Mouse (Mus musculus) lung, embryonic 15.5 days (tissue): ENCODE measurements around the gene Ccdc63. TPM values are rescaled to one million over a fixed set of nuclear protein-coding genes. Genes with fewer than 3 reads are reported as not detected.

Source experiments
- ATAC-seq: fragments of 200-750 bp; cut with Nextera tagmentation; 2 replicates; pipeline ENCODE4 v1.8.0; 2017; ENCODE audit warnings: moderate number of reproducible peaks, borderline replicate concordance; ENCODE audit not compliant: low FRiP score, low TSS enrichment; ENCODE audit errors: extremely low read depth
- H3K27ac ChIP-seq: fragments of 300-500 bp; sonication (generic); 2 replicates; pipeline ENCODE4 v1.5.1; 2015; ENCODE audit warnings: moderate library complexity, mild to moderate bottlenecking, inconsistent platforms
- H3K27me3 ChIP-seq: fragments of 300-500 bp; sonication (generic); 2 replicates; pipeline ENCODE4 v1.6.1; 2015; ENCODE audit warnings: inconsistent platforms
- H3K36me3 ChIP-seq: fragments of 300-500 bp; sonication (generic); 2 replicates; pipeline ENCODE4 v1.6.1; 2015; ENCODE audit warnings: inconsistent platforms
- H3K4me1 ChIP-seq: fragments of 300-500 bp; sonication (generic); 2 replicates; pipeline ENCODE4 v1.6.1; 2015; ENCODE audit warnings: inconsistent platforms
- H3K4me2 ChIP-seq: fragments of 300-500 bp; sonication (generic); 2 replicates; pipeline ENCODE4 v1.6.1; 2015; ENCODE audit warnings: inconsistent platforms, mild to moderate bottlenecking, moderate library complexity
- H3K4me3 ChIP-seq: fragments of 300-500 bp; sonication (generic); 2 replicates; pipeline ENCODE4 v1.5.1; 2015; ENCODE audit warnings: mild to moderate bottlenecking, inconsistent platforms
- H3K9ac ChIP-seq: fragments of 300-500 bp; sonication (generic); 2 replicates; pipeline ENCODE4 v1.6.1; 2015; ENCODE audit warnings: inconsistent platforms
- H3K9me3 ChIP-seq: fragments of 300-500 bp; sonication (generic); 2 replicates; pipeline ENCODE4 v1.6.1; 2016; ENCODE audit warnings: inconsistent platforms
- WGBS: fragments of 180-500 bp; shearing (Covaris S2); methylation state at CpG from one replicate; pipeline ENCODE4 v1.1.7; 2015; 5-methylcytosine and 5-hydroxymethylcytosine counted together
- polyA plus RNA-seq: library from polyadenylated mRNA; unstranded; fragments of >200 nt; fragmentation: Nextera tagmentation; extraction: Ambion mirVana; gene quantifications from 2 replicates; pipeline ENCODE4 v1.2.1, GENCODE M21; 2015

Gene Ccdc63
- polyA plus RNA-seq, 1 experiment from 2014 or later = not detected

DNA sequence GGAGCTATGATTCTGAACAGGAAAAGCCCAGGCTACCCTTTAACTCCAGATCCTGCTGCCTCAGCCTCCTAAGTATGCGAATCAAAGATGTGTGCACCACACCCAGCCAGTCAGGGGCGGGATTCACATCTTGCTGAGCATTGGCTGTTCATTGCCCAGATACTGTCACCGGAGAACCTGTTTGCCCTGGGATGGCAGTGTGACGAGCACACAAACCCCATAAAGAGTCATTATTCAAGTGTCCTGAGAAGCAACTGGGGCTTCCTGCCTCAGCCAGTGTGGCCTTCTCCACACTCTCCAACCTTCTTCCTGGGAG lies 28.7 kb downstream of the Ccdc63 start:
- ATAC-seq = no peak
- no peaks in the 10 kb centered on the region; the same call in 1 of the 2 replicates for H3K4me1 ChIP-seq
- 0 out of 2 replicates have a peak overlapping the region, but pooled peaks have one; percentile 18 for H3K4me2 ChIP-seq
- H3K9me3 ChIP-seq = no peaks in the 10 kb centered on the region
- H3K9ac ChIP-seq = no peak overlapping the region
- 0 out of 2 replicates have a peak, but pooled peaks cover 3% of the 10 kb centered on the region for H3K27me3 ChIP-seq
- H3K36me3 ChIP-seq = no peaks in the 10 kb centered on the region
- 48% methylated on average over 4 of the region's 4 CpGs for WGBS
- no peak overlapping the region for H3K27ac ChIP-seq
- H3K4me3 ChIP-seq = no peak overlapping the region

DNA sequence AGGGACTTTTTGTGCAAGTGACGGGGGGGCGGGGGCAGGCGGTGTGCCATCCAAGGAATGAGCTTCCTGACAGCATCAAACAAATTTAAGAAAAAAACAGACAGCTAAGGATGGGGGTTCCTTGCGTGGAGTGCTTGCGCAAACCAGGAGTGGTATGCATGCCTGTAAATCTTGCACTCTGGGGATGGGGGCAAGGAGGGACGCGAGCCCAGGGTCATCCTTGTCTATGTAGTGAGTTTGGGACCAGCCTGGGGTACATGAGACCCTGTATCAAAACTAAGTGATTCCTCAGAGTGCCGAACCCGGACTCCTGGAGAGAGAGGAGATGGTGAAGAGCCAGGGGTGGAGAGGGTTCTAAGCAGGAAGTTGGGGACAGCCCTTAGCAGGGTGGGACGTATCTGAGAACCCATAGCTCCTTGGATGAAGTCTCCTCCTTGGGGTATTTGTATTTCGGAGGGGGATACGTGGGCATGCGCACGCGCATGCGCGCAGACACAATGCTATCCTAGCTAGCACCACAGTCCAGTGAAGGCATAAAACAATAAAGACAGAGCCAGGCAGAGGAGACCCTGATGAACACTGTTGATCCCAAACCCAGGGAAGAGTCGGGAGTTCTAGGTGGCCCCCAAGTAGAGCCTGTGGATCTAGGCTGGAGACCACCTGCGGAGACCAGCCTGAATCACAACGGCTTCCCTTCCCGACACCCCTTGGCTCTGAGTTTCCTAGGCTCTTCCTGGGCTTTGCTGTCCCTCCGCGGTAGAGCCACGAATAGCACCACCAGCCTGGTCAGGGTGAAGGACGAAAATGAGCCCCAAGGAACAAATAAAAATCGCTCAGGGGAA lies 29.3 kb downstream of the Ccdc63 start:
- H3K36me3 ChIP-seq = no peaks in the 10 kb centered on the region
- no peaks in the 10 kb centered on the region for H3K9me3 ChIP-seq
- ATAC-seq = no peak
- 0 out of 2 replicates have a peak overlapping the region, but pooled peaks have one; percentile 18 for H3K4me2 ChIP-seq
- H3K27ac ChIP-seq = no peak overlapping the region
- no peak overlapping the region for H3K4me3 ChIP-seq
- no peaks in the 10 kb centered on the region; the same call in 1 of the 2 replicates for H3K4me1 ChIP-seq
- no peak overlapping the region for H3K9ac ChIP-seq
- WGBS = 57% methylated on average over 26 of the region's 26 CpGs
- 0 out of 2 replicates have a peak, but pooled peaks cover 3% of the 10 kb centered on the region for H3K27me3 ChIP-seq

DNA sequence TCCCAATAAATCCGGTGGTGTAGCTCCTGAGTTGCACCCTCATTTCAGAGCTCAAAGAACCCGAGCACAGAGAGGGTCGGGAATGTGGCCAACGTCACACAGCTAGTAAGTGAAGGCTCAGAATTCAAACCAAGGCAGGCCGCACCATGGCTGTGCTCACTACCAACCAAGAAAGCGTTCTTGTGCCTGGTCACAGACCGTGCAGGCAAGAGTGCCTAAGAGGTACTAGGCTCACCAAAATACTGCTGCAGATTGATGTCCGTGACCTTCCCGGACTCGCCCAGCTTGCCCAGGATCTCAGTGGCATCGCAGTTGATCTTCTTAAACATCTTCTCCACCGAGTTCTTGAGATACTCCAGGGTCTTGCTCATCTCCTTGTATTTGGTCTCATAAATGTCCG lies 30.0 kb downstream of the Ccdc63 start:
- no peak overlapping the region for H3K4me2 ChIP-seq
- no peaks in the 10 kb centered on the region for H3K9me3 ChIP-seq
- 0 out of 2 replicates have a peak, but pooled peaks cover 3% of the 10 kb centered on the region for H3K27me3 ChIP-seq
- no peaks in the 10 kb centered on the region for H3K36me3 ChIP-seq
- H3K4me1 ChIP-seq = no peaks in the 10 kb centered on the region; the same call in 1 of the 2 replicates
- H3K9ac ChIP-seq = no peak overlapping the region
- ATAC-seq = no peak
- 91% methylated on average over 13 of the region's 13 CpGs for WGBS
- H3K27ac ChIP-seq = no peak overlapping the region
- H3K4me3 ChIP-seq = no peak overlapping the region

DNA sequence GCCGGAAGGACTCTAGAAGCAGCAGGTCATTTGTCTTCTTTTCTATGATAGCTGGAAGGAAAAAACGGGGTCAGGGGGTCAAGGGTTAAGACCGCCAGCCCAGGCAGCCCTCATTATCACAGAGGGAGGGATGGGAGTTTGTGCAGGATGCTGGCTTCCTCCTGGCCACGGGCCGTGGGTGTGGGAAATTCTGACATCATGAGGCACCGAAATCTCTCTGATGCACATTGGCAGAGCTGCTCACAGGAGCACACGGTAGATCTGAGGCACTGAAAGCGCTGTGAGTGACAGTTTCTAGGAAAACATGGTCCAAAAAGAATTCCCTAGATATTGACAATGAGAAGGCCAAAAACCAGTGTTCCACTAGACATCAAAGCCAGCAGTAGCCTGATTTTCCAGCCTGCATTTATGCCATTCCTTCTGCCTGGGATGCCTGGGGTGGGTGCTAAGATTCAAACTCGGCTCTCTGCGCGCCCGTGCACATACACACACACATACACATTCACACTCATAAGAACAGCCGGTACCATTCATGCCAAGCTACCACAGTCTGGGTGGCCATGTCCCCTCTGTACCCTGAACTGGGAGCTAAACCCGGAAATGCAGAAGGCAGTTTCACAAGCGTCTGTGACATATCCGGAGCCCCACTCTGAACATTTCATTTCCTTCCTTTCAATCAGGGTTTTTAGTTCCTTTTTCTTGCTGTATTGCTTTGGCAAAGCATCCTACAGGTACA lies 31.1 kb downstream of the Ccdc63 start:
- Histone ChIP-seq H3K27ac (no peak overlapping the region), H3K4me1 (no peaks in the 10 kb centered on the region; the same call in 1 of the 2 replicates), H3K9ac (no peak overlapping the region), H3K36me3 (no peaks in the 10 kb centered on the region), H3K4me2 (no peak overlapping the region), H3K27me3 (0 out of 2 replicates have a peak, but pooled peaks cover 3% of the 10 kb centered on the region), H3K4me3 (no peak overlapping the region), H3K9me3 (no peaks in the 10 kb centered on the region)
- 44% methylated on average over 16 of the region's 16 CpGs for WGBS
- ATAC-seq = no peak

DNA sequence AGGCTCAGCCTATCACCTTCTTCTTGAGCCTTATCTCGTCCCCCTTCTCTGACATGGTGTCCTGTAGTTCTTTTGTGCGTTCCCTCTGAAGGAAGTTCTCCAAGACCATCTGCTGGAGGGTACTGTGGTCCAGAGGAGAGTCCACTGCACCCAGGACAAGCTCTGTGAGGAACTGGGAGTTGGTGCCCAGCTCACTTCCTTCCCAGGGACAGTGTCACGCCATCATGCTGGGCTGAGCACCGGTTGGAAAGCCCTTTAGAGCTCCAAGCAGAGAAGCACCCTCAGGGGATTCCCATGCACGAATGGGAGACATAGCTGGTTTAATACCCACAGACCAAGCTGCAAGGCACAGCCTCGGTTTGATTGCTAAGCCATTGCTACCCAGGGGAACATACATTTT lies 32.5 kb downstream of the Ccdc63 start:
- H3K9ac ChIP-seq = no peak overlapping the region
- no peaks in the 10 kb centered on the region; the same call in 1 of the 2 replicates for H3K4me1 ChIP-seq
- 0 out of 2 replicates have a peak, but pooled peaks cover 3% of the 10 kb centered on the region for H3K27me3 ChIP-seq
- H3K36me3 ChIP-seq = no peaks in the 10 kb centered on the region
- H3K4me3 ChIP-seq = no peak overlapping the region
- no peak overlapping the region for H3K4me2 ChIP-seq
- H3K9me3 ChIP-seq = no peaks in the 10 kb centered on the region
- ATAC-seq = no peak
- no peak overlapping the region for H3K27ac ChIP-seq
- WGBS = 62% methylated on average over 6 of the region's 6 CpGs

DNA sequence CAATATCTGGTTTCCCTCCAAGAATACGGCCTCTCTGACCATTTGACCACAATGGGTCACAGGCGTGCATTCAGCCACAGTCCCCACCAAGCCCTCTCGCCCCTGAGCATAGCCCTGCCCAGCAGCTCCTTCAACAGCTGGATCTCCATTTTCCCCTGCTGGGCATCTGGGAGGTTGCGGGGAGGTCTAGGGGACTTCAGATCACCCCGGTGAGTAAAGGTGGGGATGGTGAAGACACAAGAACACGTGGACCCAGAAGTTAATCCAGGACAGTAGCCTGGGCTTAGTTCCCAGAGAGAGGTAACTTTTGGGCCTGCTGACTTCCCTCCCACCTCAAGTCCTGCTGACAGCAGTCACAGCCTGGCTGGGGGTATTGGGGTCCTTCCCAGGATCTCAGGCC lies 34.4 kb downstream of the Ccdc63 start:
- no peak overlapping the region for H3K4me2 ChIP-seq
- H3K27ac ChIP-seq = no peak overlapping the region
- H3K36me3 ChIP-seq = no peaks in the 10 kb centered on the region
- peaks cover 15% of the 10 kb centered on the region for H3K27me3 ChIP-seq
- H3K9ac ChIP-seq = no peak overlapping the region
- 76% methylated on average over 6 of the region's 6 CpGs for WGBS
- no peaks in the 10 kb centered on the region for H3K9me3 ChIP-seq
- H3K4me1 ChIP-seq = peaks cover 5% of the 10 kb centered on the region; the same call in 1 of the 2 replicates
- ATAC-seq = no peak
- H3K4me3 ChIP-seq = no peak overlapping the region

DNA sequence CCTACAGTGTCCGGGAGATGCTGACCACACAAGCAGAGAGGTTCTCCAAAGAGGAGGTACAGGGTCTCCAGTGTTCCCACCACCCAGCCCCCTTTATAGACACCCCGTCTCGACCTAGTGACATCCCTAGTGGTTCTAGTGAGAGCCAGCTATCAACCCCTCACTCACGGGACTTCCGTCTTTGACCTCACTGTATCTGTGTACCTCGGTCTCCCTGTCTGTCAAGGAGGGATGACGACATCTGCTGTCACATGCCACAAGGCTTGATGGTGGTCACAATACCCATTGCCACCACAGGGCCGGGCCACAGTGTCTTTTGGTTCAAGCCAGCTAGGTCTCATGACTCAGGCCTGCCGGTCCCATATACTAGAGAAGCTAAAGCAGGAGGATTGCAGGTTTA lies 35.6 kb downstream of the Ccdc63 start:
- ATAC-seq = no peak
- no peak overlapping the region for H3K9ac ChIP-seq
- no peaks in the 10 kb centered on the region for H3K36me3 ChIP-seq
- peaks cover 5% of the 10 kb centered on the region; the same call in 1 of the 2 replicates for H3K4me1 ChIP-seq
- peaks cover 26% of the 10 kb centered on the region for H3K27me3 ChIP-seq
- WGBS = 80% methylated on average over 9 of the region's 9 CpGs
- H3K4me2 ChIP-seq = no peak overlapping the region
- H3K4me3 ChIP-seq = no peak overlapping the region
- no peak overlapping the region for H3K27ac ChIP-seq
- no peaks in the 10 kb centered on the region for H3K9me3 ChIP-seq

DNA sequence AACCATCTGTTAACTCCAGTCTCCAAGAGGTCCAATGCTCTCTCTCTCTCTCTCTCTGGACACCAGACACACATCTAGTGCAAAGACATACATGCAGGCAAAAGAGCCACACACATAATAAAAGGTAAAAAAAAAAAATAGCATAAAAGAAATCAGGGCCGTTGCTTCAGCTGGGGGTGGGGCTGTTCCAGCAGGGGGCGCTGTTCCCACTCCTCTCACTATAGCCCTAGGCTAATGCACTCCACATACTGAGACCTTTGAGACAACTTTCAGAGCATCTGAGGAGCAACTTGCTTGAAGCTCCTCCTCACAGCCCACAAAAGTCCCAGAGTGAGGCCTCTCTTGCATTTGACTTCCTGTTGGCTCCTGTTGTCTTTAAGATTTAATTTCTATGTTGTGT lies 36.4 kb downstream of the Ccdc63 start:
- no peak overlapping the region for H3K4me2 ChIP-seq
- no peak overlapping the region for H3K27ac ChIP-seq
- no peaks in the 10 kb centered on the region for H3K9me3 ChIP-seq
- peaks cover 27% of the 10 kb centered on the region for H3K27me3 ChIP-seq
- WGBS = 22% methylated on average over 2 of the region's 2 CpGs
- no peak overlapping the region for H3K9ac ChIP-seq
- H3K36me3 ChIP-seq = no peaks in the 10 kb centered on the region
- ATAC-seq = no peak
- H3K4me1 ChIP-seq = peaks cover 5% of the 10 kb centered on the region; the same call in 1 of the 2 replicates
- H3K4me3 ChIP-seq = no peak overlapping the region

DNA sequence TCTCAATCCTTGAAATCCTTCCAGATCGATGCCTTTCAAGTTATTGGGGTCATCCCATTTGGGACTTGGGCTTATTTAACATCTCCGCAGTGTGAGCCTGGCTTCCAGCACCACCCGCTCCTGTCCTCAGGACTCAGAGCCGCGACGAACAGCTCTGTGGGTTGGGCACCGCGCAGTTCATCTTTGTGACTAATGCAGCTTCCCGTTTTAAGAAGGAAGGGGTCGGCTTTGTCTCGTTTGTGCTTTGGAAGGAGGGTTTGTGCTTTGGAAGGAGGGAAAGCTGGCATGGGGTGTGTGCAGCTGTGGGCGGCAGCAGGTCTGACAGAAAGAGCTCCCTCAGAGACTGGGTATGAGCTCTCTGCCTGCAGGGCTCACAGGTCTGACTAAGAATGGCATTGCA lies 37.5 kb downstream of the Ccdc63 start:
- Histone ChIP-seq H3K9me3 (no peaks in the 10 kb centered on the region), H3K27ac (no peak overlapping the region), H3K27me3 (peaks cover 27% of the 10 kb centered on the region), H3K36me3 (no peaks in the 10 kb centered on the region), H3K4me3 (no peak overlapping the region), H3K4me2 (peak overlapping the region; percentile 32), H3K9ac (0 out of 2 replicates have a peak overlapping the region, but pooled peaks have one; percentile 0), H3K4me1 (0 out of 2 replicates have a peak, but pooled peaks cover 5% of the 10 kb centered on the region)
- 46% methylated on average over 12 of the region's 12 CpGs for WGBS
- no peak for ATAC-seq

DNA sequence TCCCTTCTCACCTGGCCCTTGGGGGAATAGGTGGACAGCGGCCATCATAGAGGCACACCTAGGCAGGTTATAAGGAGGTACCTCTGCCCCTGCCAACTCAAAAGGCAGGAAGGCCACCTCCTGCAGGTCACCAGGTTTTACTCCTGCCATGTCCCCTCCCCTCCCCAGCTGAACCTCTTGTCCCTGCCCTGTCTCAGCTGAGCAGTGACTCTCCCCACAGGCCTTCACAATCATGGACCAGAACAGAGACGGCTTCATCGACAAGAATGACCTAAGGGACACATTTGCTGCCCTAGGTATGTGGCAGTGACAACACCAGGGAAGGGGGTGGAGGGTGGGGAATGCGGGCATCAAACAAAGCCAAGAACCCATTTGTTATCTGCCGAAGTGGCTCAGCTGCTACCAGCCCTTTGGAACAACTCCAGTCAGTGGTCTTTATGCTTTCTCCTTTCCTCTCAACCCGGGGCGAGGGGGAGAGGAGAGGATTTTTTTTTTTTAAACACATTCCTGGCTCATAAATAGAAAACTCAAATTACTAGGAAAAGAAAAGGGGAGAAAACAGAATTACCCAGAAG lies 38.1 kb downstream of the Ccdc63 start:
- no peaks in the 10 kb centered on the region for H3K36me3 ChIP-seq
- ATAC-seq = no peak
- 0 out of 2 replicates have a peak overlapping the region, but pooled peaks have one; percentile 0 for H3K9ac ChIP-seq
- no peak overlapping the region for H3K27ac ChIP-seq
- H3K9me3 ChIP-seq = no peaks in the 10 kb centered on the region
- peak overlapping the region; percentile 32 for H3K4me2 ChIP-seq
- 0 out of 2 replicates have a peak, but pooled peaks cover 5% of the 10 kb centered on the region for H3K4me1 ChIP-seq
- WGBS = 20% methylated on average over 6 of the region's 7 CpGs
- peaks cover 27% of the 10 kb centered on the region for H3K27me3 ChIP-seq
- H3K4me3 ChIP-seq = no peak overlapping the region

DNA sequence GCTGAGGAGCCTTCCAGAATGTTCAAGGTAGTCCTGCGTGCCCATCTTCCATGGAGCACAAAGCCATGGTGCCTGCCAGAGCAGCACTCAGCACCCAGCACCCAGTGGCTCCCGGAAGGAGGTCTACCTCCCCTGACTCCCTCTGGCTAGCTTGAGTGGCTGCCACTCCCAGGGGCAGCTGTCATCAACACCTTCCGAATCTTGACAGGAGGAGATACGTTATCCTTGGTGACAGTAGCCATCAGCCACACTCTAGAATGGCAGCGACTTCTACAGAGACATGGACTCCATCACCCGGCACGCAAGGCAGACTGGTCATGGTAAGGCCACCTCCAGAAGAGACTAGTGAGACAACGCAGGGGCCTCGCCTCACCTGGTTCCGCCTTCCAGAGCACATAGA lies 46.2 kb downstream of the Ccdc63 start:
- H3K4me3 ChIP-seq = no peak overlapping the region
- no peak overlapping the region for H3K9ac ChIP-seq
- ATAC-seq = no peak

More for the DNA sequence above, 46.2 kb downstream of the Ccdc63 start:
- H3K4me1 ChIP-seq = no peaks in the 10 kb centered on the region
- 74% methylated on average over 10 of the region's 10 CpGs for WGBS
- H3K27ac ChIP-seq = no peak overlapping the region
- H3K36me3 ChIP-seq = no peaks in the 10 kb centered on the region
- H3K27me3 ChIP-seq = no peaks in the 10 kb centered on the region
- H3K4me2 ChIP-seq = no peak overlapping the region
- H3K9me3 ChIP-seq = no peaks in the 10 kb centered on the region
